10 mouse cellular contexts compared by ENCODE assay signal in genomic region chr6:8188599-8189233, GRCm38 (mm10). TPM values are rescaled to one million over a fixed set of nuclear protein-coding genes. Genes with fewer than 3 reads are reported as not detected.
DNase-seq lines count a peak whose midpoint lies in the region; ATAC-seq lines count a peak whose summit lies in the region.
"Had no signal": no experiment of that assay in that cellular context is flagged by ENCODE, and none has a peak within 500 bp of the region (broad histone marks: within the 10 kb centered on the region; RNA-seq: fewer than 3 reads in every experiment).

No protein-coding gene starts in this region.

- peak; percentile 83 for ATAC-seq in forebrain, embryonic 16.5 days
- ATAC-seq in neural tube, embryonic 14.5 days (ENCODE audit: low read depth), result peak; percentile 68; the same call in 1 of the 2 replicates

- H3K27ac ChIP-seq in forebrain, embryonic 16.5 days (ENCODE audit: low read length), result no peak overlapping the region
- no peak overlapping the region for H3K27ac ChIP-seq in neural tube, embryonic 14.5 days (ENCODE audit: low read depth, low read length)

- H3K4me1 ChIP-seq in forebrain, embryonic 16.5 days (replicated peaks; ENCODE audit: control insufficient read depth, insufficient read depth, low read length), result no peaks in the 10 kb centered on the region
- no peaks in the 10 kb centered on the region for H3K4me1 ChIP-seq in neural tube, embryonic 14.5 days (ENCODE audit: control insufficient read depth, insufficient read depth, low read length)

- H3K27me3 ChIP-seq in forebrain, embryonic 16.5 days (replicated peaks; ENCODE audit: control insufficient read depth, insufficient read depth, low read length), result no peaks in the 10 kb centered on the region
- no peaks in the 10 kb centered on the region for H3K27me3 ChIP-seq in neural tube, embryonic 14.5 days (ENCODE audit: control insufficient read depth, insufficient read depth, low read length)

- peak; percentile 31 to 59 for DNase-seq in cerebellum, postnatal 14 days
- no peak for DNase-seq in cerebellum, adult 8-10 months
- peak; percentile 23 to 46 for DNase-seq in left cerebral cortex, postnatal 25 days (ENCODE audit: low spot score in 2 of 2)
- DNase-seq in left cerebral cortex, adult 8-10 months (ENCODE audit: low spot score in 2 of 2), result no peak
- no peak for DNase-seq in testis, postnatal 14 days (ENCODE audit: low spot score)
- DNase-seq in layer of hippocampus, postnatal 25 days (ENCODE audit: extremely low spot score in 1 of 2, low spot score in 1 of 2), result no peak
- DNase-seq: heart, adult 11 months; left cerebral cortex, postnatal 4 days had no signal

- H3K9ac ChIP-seq in forebrain, embryonic 16.5 days (replicated peaks; ENCODE audit: low read depth, low read length), result no peak overlapping the region
- no peak overlapping the region for H3K9ac ChIP-seq in neural tube, embryonic 14.5 days (replicated peaks; ENCODE audit: low read depth, low read length)

- H3K36me3 ChIP-seq in forebrain, embryonic 16.5 days (ENCODE audit: control insufficient read depth, insufficient read depth), result no peaks in the 10 kb centered on the region
- H3K36me3 ChIP-seq in neural tube, embryonic 14.5 days (ENCODE audit: control insufficient read depth, insufficient read depth, low read length), result no peaks in the 10 kb centered on the region

- no peak overlapping the region for H3K4me2 ChIP-seq in forebrain, embryonic 16.5 days (ENCODE audit: low read length)
- H3K4me2 ChIP-seq in neural tube, embryonic 14.5 days (ENCODE audit: low read depth, low read length), result no peak overlapping the region

- no peaks in the 10 kb centered on the region for H3K9me3 ChIP-seq in forebrain, embryonic 16.5 days (ENCODE audit: control insufficient read depth, low read length)
- no peaks in the 10 kb centered on the region for H3K9me3 ChIP-seq in neural tube, embryonic 14.5 days (ENCODE audit: control insufficient read depth, low read length)

- no peak overlapping the region for H3K4me3 ChIP-seq in forebrain, embryonic 16.5 days (replicated peaks; ENCODE audit: low read length)
- H3K4me3 ChIP-seq in neural tube, embryonic 14.5 days (ENCODE audit: low read depth, low read length), result no peak overlapping the region

- 100% methylated on average over 2 of the region's 3 CpGs for WGBS in forebrain, embryonic 16.5 days
- 97% methylated on average over 3 of the region's 3 CpGs for WGBS in neural tube, embryonic 14.5 days

- intact Hi-C loops in left cerebral cortex, postnatal 25 days (cut with DNase I), result loop anchor here (2.0 kb wide), 2 partner anchors 122 to 456 kb away; no protein-coding TSS in a partner anchor

RNA-seq across cellular contexts. Expression of gene Col28a1, which starts 3.7 kb away (rescaled TPM):
- total RNA-seq in left cerebral cortex, postnatal 25 days (2021), result under 1 TPM; 0.60 to 0.76 TPM
- total RNA-seq in left cerebral cortex, adult 8-10 months (2022), result under 1 TPM; 0.39 to 0.62 (median 0.56) TPM
- 0.43 and 0.79 TPM in 2 replicates for polyA plus RNA-seq in forebrain, embryonic 16.5 days (2015; fragmentation: Nextera tagmentation; extraction: Ambion mirVana)
- 0.35 and 5.2 TPM in 2 replicates for polyA plus RNA-seq in neural tube, embryonic 14.5 days (2014; fragmentation: Nextera tagmentation; extraction: Ambion mirVana)
- under 1 TPM; 0.30 to 0.75 TPM for total RNA-seq in layer of hippocampus, postnatal 25 days (2021)

RNA-seq across cellular contexts. Expression of gene Mios, which starts 20.3 kb away (rescaled TPM):
- total RNA-seq in left cerebral cortex, postnatal 25 days (2021), result 10 to 100 TPM; 22.2 to 22.8 TPM
- 10 to 100 TPM; 23.9 to 26.0 (median 25.4) TPM for total RNA-seq in left cerebral cortex, adult 8-10 months (2022)
- polyA plus RNA-seq in forebrain, embryonic 16.5 days (2015; fragmentation: Nextera tagmentation; extraction: Ambion mirVana), result 26.0 and 28.8 TPM in 2 replicates
- 31.1 and 32.2 TPM in 2 replicates for polyA plus RNA-seq in neural tube, embryonic 14.5 days (2014; fragmentation: Nextera tagmentation; extraction: Ambion mirVana)
- total RNA-seq in layer of hippocampus, postnatal 25 days (2021), result 10 to 100 TPM; 25.2 to 26.5 TPM

Comparison
In these comparisons a context has a peak if more than half of its experiments do, and no peak if none do; other contexts are left out.
1. DNase-seq: peak in cerebellum, postnatal 14 days (2 of 2) and left cerebral cortex, postnatal 25 days (2 of 2); none in cerebellum, adult 8-10 months (single experiment), left cerebral cortex, adult 8-10 months (0 of 2), testis, postnatal 14 days (single experiment) and layer of hippocampus, postnatal 25 days (0 of 2).